Mouse (Mus musculus): Measurements from ENCODE around the gene Lgals2.

GRCm38 (mm10) chr15:78863852-78864253 lies 8.5 kb upstream of the Lgals2 start:
- TF ChIP-seq CTCF (conservative IDR thresholded peaks at IDR 0.05; ENCODE audit: low read length): no peak
- TF ChIP-seq NANOG (IDR thresholded peaks at IDR 0.05; ENCODE audit: borderline replicate concordance, low read length): no peak
